Mouse (Mus musculus) small intestine, adult 2 months (tissue): Measurements from ENCODE around the gene Samsn1.

Source experiments
- CTCF ChIP-seq: fragments of 200-500 bp; IDR thresholded peaks from 2 replicates; pipeline ENCODE4 v1.5.1; 2012; ENCODE audit warnings: low read depth, mild to moderate bottlenecking, control low read depth, inconsistent platforms, low read length, moderate library complexity, mixed read lengths; ENCODE audit not compliant: insufficient replicate concordance, insufficient read length; ENCODE audit errors: extremely low read depth
- POLR2A ChIP-seq: fragments of 200-500 bp; IDR thresholded peaks from 2 replicates; pipeline ENCODE4 v1.6.1; 2012; ENCODE audit warnings: low read depth, mild to moderate bottlenecking, control low read depth, inconsistent platforms, low read length, moderate library complexity

DNA sequence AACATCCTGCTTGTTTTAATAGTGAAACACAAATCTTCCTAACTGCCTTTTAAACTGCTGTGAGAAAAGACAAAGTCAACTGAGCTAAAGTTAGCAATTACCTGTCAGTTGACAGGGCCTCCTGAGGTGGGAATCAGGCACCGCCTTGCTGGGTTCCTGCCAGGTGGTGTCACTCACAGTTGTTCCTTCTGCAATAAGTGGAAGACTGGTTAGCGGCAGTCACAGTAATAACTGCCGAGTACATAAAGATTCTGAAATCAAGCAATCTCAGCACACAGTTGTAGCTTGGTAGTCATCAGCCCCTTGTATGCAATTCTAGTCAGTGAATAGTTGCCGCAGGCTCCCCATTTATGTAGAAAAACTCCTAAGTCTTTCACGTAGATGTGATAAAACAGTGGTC, 44.3 kb downstream of the Samsn1 start:
- TF ChIP-seq CTCF (no peak), POLR2A (no peak)
